Mouse (Mus musculus) liver (tissue): ENCODE measurements around the gene Dgcr2.
A peak's percentile ranks its signal among the peaks of the same experiment; 100 is the strongest.

Source experiments
- DNase-seq: peaks from one replicate; pipeline ENCODE4 v3.0.0-alpha.2; 2020; ENCODE audit warnings: mixed read lengths

Dgcr2 gene

GRCm38 (mm10) chr16:17898462-17898861 is at the start of gene Dgcr2, which contains the start of gene Tssk2:
Gene Dgcr2, minus strand, starts transcription at chr16:17898562.
Gene Tssk2, plus strand, starts transcription at chr16:17898637.
- DNase-seq: no peak

GRCm38 (mm10) chr16:17945081-17945831 is 46.9 kb upstream of the Dgcr2 start:
- no peak for DNase-seq

- no peak for DNase-seq
Observed at GRCm38 (mm10) chr16:17943466-17943865, 45.1 kb upstream of the Dgcr2 start.

GRCm38 (mm10) chr16:17939255-17939751 is 40.9 kb upstream of the Dgcr2 start:
- DNase-seq: peak; percentile 84

GRCm38 (mm10) chr16:17938821-17939220 is 40.5 kb upstream of the Dgcr2 start:
- DNase-seq: peak; percentile 87

GRCm38 (mm10) chr16:17938187-17938586 is 39.8 kb upstream of the Dgcr2 start:
- no peak for DNase-seq

- no peak for DNase-seq
Observed at GRCm38 (mm10) chr16:17936776-17937175, 38.4 kb upstream of the Dgcr2 start.

GRCm38 (mm10) chr16:17934445-17934910 is 36.1 kb upstream of the Dgcr2 start:
- no peak for DNase-seq

GRCm38 (mm10) chr16:17933594-17934444 is 35.5 kb upstream of the Dgcr2 start:
- peak; percentile 47 for DNase-seq

GRCm38 (mm10) chr16:17931906-17932460 is 33.6 kb upstream of the Dgcr2 start:
- no peak for DNase-seq

- DNase-seq: no peak
Observed at GRCm38 (mm10) chr16:17929631-17930030, 31.3 kb upstream of the Dgcr2 start.

GRCm38 (mm10) chr16:17929211-17929610 is 30.8 kb upstream of the Dgcr2 start:
- no peak for DNase-seq

GRCm38 (mm10) chr16:17928627-17929104 is 30.3 kb upstream of the Dgcr2 start:
- peak; percentile 83 for DNase-seq

GRCm38 (mm10) chr16:17928087-17928580 is 29.8 kb upstream of the Dgcr2 start, which contains the start of gene Slc25a1:
Gene Slc25a1, minus strand, starts transcription at chr16:17928219.
- DNase-seq: peak; percentile 95

- DNase-seq: peak; percentile 49
Observed at GRCm38 (mm10) chr16:17927351-17928082, 29.2 kb upstream of the Dgcr2 start.

GRCm38 (mm10) chr16:17922163-17922538 is 23.8 kb upstream of the Dgcr2 start:
- no peak for DNase-seq

GRCm38 (mm10) chr16:17921325-17922162 is 23.2 kb upstream of the Dgcr2 start:
- peak; percentile 95 for DNase-seq

- peak; percentile 36 for DNase-seq
Observed at GRCm38 (mm10) chr16:17920586-17920985, 22.2 kb upstream of the Dgcr2 start.

GRCm38 (mm10) chr16:17914307-17915249 is 16.2 kb upstream of the Dgcr2 start, which contains the start of gene Gsc2:
Gene Gsc2, minus strand, starts transcription at chr16:17915059.
- peak; percentile 29 for DNase-seq
